Mouse (Mus musculus) kidney, adult 2 months (tissue): ENCODE results near the gene Cpn1. TPM values are rescaled to one million over a fixed set of nuclear protein-coding genes. Genes with fewer than 3 reads are reported as not detected.

Experiments
- DNase-seq: peaks from one replicate; pipeline ENCODE4 v3.0.0; 2021
- H3K27ac ChIP-seq: fragments of 200-500 bp; 2 replicates; pipeline ENCODE4 v1.5.1; 2012; ENCODE audit warnings: low read depth, low read length, control low read depth, inconsistent platforms; ENCODE audit not compliant: insufficient read depth
- H3K27me3 ChIP-seq: fragments of 200-500 bp; replicated peaks from 2 replicates; pipeline ENCODE4 v1.6.1; 2012; ENCODE audit warnings: mild to moderate bottlenecking, moderate library complexity, low read length, inconsistent platforms; ENCODE audit not compliant: control insufficient read depth, insufficient read depth
- H3K36me3 ChIP-seq: fragments of 200-500 bp; 2 replicates; pipeline ENCODE4 v1.6.1; 2012; ENCODE audit warnings: mild to moderate bottlenecking, moderate library complexity, low read length, inconsistent platforms; ENCODE audit not compliant: control insufficient read depth, insufficient read depth
- H3K4me1 ChIP-seq: fragments of 200-500 bp; 2 replicates; pipeline ENCODE4 v1.6.1; 2011; ENCODE audit warnings: low read length; ENCODE audit not compliant: control insufficient read depth, insufficient read depth
- H3K4me3 ChIP-seq: fragments of 200-500 bp; 2 replicates; pipeline ENCODE4 v1.5.1; 2011; ENCODE audit warnings: mild to moderate bottlenecking, low read depth, low read length, control low read depth; ENCODE audit not compliant: insufficient read depth
- CTCF ChIP-seq: fragments of 200-500 bp; conservative IDR thresholded peaks from 2 replicates; pipeline ENCODE4 v1.5.1; 2011; ENCODE audit warnings: low read depth, mild to moderate bottlenecking, control low read depth, low read length, moderate library complexity, mixed read lengths; ENCODE audit not compliant: insufficient read depth, insufficient read length
- POLR2A ChIP-seq: fragments of 200-500 bp; IDR thresholded peaks from one replicate; pipeline ENCODE4 v1.6.1; 2011; ENCODE audit warnings: low read depth, low read length, control low read depth
- WGBS: fragments of 180-500 bp; shearing (Covaris S2); methylation state at CpG from one replicate; pipeline ENCODE4 v1.1.7; 2018; 5-methylcytosine and 5-hydroxymethylcytosine counted together
- polyA plus RNA-seq: library from polyadenylated mRNA; depleted of rRNA; stranded (reverse); fragments of >200 nt; gene quantifications from 2 replicates; pipeline ENCODE4 v1.2.3, GENCODE M21; 2012

Cpn1 gene
- polyA plus RNA-seq, 1 experiment: 103 TPM

- whole genome bisulfite sequencing: 58% methylated on average over 2 of the region's 2 CpGs
- Histone ChIP-seq H3K27ac (no peak overlapping the region), H3K27me3 (no peaks in the 10 kb centered on the region), H3K4me1 (no peaks in the 10 kb centered on the region; the same call in 1 of the 2 replicates), H3K36me3 (no peaks in the 10 kb centered on the region), H3K4me3 (no peak overlapping the region)
- no peak for TF ChIP-seq CTCF
- no peak for TF ChIP-seq POLR2A
- DNase-seq: peak; percentile 61
These were observed 19.9 kb downstream of the Cpn1 start for GRCm38 (mm10) chr19:43966481-43966880.

DNA sequence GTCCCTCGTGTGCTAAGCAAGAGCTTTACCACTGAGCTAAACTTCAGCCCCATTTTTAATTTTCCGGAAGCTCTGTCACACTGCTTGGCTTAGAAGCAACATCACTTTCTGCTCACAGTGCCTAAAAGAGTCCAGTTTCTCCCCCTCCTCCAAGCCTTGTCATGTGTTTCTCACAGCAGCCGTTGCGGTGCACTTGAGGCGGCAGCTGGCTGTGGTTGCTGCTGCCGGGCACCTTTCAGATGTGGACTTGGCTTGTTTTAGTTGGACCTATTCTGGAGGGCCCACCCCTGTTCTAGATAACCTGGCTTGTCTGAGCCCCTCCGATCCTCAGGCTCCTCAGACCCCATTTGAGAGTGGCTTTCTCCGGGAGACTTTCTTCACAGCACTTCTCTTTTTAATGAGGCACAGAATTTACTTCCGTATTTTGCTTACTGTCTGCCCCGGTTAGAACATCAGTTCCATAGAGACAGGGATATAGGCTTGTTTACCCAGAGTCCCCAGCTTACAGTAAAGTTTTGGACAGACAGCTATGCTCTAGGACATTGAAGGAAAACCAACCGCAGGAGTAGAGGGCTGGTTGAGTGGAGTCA, 20.8 kb downstream of the Cpn1 start:
- TF ChIP-seq CTCF: no peak
- TF ChIP-seq POLR2A: no peak
- Histone ChIP-seq H3K27ac (no peak overlapping the region), H3K4me1 (no peaks in the 10 kb centered on the region; the same call in 1 of the 2 replicates), H3K36me3 (no peaks in the 10 kb centered on the region), H3K27me3 (no peaks in the 10 kb centered on the region), H3K4me3 (no peak overlapping the region)
- DNase-seq: no peak
- 76% methylated on average over 11 of the region's 11 CpGs for WGBS

- Histone ChIP-seq H3K4me1 (no peaks in the 10 kb centered on the region; the same call in 1 of the 2 replicates), H3K27ac (no peak overlapping the region), H3K36me3 (no peaks in the 10 kb centered on the region), H3K4me3 (no peak overlapping the region), H3K27me3 (no peaks in the 10 kb centered on the region)
- WGBS: 41% methylated on average over 9 of the region's 9 CpGs
- DNase-seq: no peak
- TF ChIP-seq POLR2A: no peak
- TF ChIP-seq CTCF: no peak
These were observed 23.6 kb downstream of the Cpn1 start for GRCm38 (mm10) chr19:43962795-43963194.

DNA sequence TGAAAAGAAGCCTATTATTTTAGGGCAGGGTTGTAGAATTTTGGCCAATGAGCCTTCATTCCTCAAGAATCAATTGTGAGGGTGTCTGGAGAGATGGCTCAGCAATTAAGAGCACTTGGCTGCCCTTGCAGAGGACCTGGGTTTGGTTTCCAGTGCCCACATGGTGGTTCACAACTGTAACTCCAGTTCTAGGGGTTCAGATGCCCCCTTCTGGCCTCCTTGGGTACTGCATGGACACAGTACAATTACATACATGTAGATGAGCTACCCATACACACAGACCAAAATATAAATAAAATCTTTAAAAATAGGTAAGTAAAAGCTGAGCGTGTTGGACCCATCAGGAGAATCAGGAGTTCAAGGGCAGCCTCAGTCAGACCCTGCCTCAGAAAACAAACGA, 25.2 kb downstream of the Cpn1 start:
- no peak for DNase-seq
- no peaks in the 10 kb centered on the region; the same call in 1 of the 2 replicates for H3K4me1 ChIP-seq
- H3K36me3 ChIP-seq: no peaks in the 10 kb centered on the region
- H3K27me3 ChIP-seq: no peaks in the 10 kb centered on the region
- no peak overlapping the region for H3K27ac ChIP-seq
- 91% methylated on average over 2 of the region's 2 CpGs for WGBS
- no peak overlapping the region for H3K4me3 ChIP-seq
- TF ChIP-seq CTCF (peak; percentile 46), POLR2A (no peak)

GRCm38 (mm10) chr19:43960014-43960413, 26.3 kb downstream of the Cpn1 start:
- peak; percentile 23 for DNase-seq
- no peaks in the 10 kb centered on the region for H3K36me3 ChIP-seq
- no peak overlapping the region for H3K27ac ChIP-seq
- WGBS: 67% methylated on average over 11 of the region's 11 CpGs
- H3K4me1 ChIP-seq: peaks cover 3% of the 10 kb centered on the region; the same call in 1 of the 2 replicates
- no peaks in the 10 kb centered on the region for H3K27me3 ChIP-seq
- no peak for TF ChIP-seq CTCF
- no peak for TF ChIP-seq POLR2A
- H3K4me3 ChIP-seq: no peak overlapping the region

DNA sequence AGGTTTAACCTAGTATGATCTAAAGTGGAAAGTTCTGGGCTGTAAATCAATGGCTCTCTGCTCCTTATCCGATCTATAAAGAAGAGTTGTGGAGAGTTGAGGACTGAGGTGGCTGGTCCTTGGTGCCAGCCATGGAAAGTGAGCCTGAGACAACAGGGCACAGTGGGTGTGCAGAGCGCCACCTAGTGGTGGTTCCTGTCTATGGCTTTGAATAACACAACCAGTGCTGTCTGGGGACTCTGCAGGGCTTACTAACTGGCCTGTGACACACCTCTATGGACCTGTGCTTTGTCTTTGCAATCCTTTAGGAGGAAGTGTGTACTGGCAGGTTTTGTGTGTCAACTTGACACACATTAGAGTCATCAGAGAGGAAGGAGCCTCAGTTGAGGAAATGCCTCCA, 27.2 kb downstream of the Cpn1 start:
- H3K27me3 ChIP-seq: no peaks in the 10 kb centered on the region
- no peak overlapping the region for H3K4me3 ChIP-seq
- peaks cover 3% of the 10 kb centered on the region; the same call in 1 of the 2 replicates for H3K4me1 ChIP-seq
- peak; percentile 83 for DNase-seq
- H3K27ac ChIP-seq: no peak overlapping the region
- TF ChIP-seq CTCF (peak; percentile 95), POLR2A (no peak)
- no peaks in the 10 kb centered on the region for H3K36me3 ChIP-seq
- WGBS: 14% methylated on average over 2 of the region's 2 CpGs

DNA sequence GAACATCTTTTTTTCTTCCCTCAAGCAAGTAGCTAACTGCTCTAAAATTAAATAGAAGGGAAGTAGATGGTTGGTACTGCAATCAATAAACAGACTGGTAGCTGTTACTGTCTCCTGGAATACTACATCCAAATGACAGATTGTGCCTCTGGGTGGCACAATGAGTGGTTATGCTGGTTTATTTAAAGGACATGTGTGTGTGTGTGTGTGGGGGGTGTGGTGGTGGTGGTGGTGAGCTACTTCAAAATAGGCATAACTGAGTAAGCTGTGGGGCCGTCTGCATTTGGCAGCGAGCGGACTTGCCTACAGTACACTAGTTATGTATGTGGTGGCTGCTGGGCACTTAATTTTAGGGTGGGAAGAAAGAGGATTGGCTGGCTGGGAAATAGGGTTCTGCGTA, 28.5 kb downstream of the Cpn1 start:
- 83% methylated on average over 4 of the region's 4 CpGs for WGBS
- no peak overlapping the region for H3K27ac ChIP-seq
- H3K4me1 ChIP-seq: peaks cover 3% of the 10 kb centered on the region; the same call in 1 of the 2 replicates
- no peak for TF ChIP-seq CTCF
- TF ChIP-seq POLR2A: no peak
- DNase-seq: no peak
- no peaks in the 10 kb centered on the region for H3K36me3 ChIP-seq
- H3K4me3 ChIP-seq: no peak overlapping the region
- no peaks in the 10 kb centered on the region for H3K27me3 ChIP-seq
